Mouse (Mus musculus) cerebellum, adult 2 months (tissue): ENCODE measurements at regions not wholly inside any gene's neighbourhood (a gene's known extent, or its start where the extent isn't known, plus 50 kb on each side); places are given as distances from the start of the nearest gene placed in this dataset.

Experiments
- CTCF ChIP-seq: fragments of 200-500 bp; IDR thresholded peaks from 2 replicates; pipeline ENCODE4 v1.5.1; 2011; ENCODE audit warnings: low read depth, mild to moderate bottlenecking, control low read depth, low read length, moderate library complexity, borderline replicate concordance; ENCODE audit not compliant: insufficient read depth
- POLR2A ChIP-seq: fragments of 200-500 bp; IDR thresholded peaks from 2 replicates; pipeline ENCODE4 v1.6.1; 2011; ENCODE audit warnings: low read length, control low read depth, borderline replicate concordance; ENCODE audit not compliant: insufficient read depth

DNA sequence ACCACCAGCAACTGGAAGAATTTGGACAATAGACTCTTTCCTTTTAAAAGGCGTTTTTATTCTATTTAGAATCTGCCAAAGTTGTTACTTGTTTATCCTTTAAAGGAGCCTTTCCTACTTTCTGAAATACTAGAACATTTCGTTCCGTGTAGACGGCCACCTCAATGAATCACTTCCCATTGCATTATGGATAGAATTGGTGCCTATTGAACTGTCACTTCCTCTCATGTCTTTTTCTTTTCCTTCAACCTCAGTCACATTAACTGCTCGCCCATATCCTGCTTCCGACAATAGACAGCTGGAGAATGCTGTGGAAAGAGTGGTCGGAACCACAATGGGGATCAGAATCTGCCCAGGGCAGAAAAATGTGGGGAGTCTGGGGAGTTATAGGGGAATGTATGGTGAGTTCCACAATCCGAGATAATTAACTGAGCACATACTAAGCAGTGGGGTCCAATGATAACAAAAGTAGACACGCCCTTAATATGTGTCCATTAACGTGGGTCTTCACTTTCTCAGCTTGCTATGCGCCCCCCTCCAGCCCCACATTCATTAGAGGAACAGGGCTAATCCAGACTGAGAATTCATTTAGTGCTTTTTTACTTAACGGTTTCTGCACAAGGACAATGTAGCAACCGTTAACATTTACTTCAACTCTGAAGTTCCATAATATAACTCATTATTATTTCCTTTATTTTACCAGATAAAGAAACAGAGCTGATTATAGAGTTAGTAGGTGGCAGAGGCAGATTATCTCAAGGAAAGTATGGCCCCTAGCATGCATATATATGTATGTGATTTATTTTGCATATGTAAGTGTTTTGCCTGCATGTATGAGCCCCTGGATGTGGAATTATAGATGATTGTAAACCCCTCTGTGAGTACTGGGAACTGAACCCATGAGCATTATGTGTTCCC lies 59.8 kb upstream of the Slc38a2 start:
- no peak for TF ChIP-seq CTCF
- no peak for TF ChIP-seq POLR2A
